Mouse (Mus musculus) liver, adult 2 months (tissue): ENCODE data around the gene Zc3h18.

Experiments
- CTCF ChIP-seq: fragments of 200-500 bp; IDR thresholded peaks from 2 replicates; pipeline ENCODE4 v1.5.1; 2011; ENCODE audit warnings: low read depth, low read length, control low read depth
- POLR2A ChIP-seq: fragments of 200-500 bp; IDR thresholded peaks from 2 replicates; pipeline ENCODE4 v1.6.1; 2011; ENCODE audit warnings: low read length, control low read depth; ENCODE audit not compliant: insufficient read depth; ENCODE audit errors: extremely low read depth

GRCm38 (mm10) chr8:122341790-122342189, 34.6 kb upstream of the Zc3h18 start:
- no peak for TF ChIP-seq CTCF
- TF ChIP-seq POLR2A, result no peak
